Mouse (Mus musculus): Measurements from ENCODE around the gene Flt3l. TPM values are rescaled to one million over a fixed set of nuclear protein-coding genes. Genes with fewer than 3 reads are reported as not detected.

Gene Flt3l
- total RNA-seq, 4 experiments from 2014 or later = 6.5 to 8.2 (median 7.5) TPM

Small RNAs within 50 kb of the gene (microRNA-seq; reads per million reads assigned to microRNA genes)
- gene Mir150 (735 to 1,167 reads per million in 2 experiments), gene Mir5121 (10.7 to 16.1 reads per million in 2 experiments), gene Mir7055 (0.44 to 5.0 reads per million in 2 experiments)

Other genes starting within 250 kb of the Flt3l start
- 10 to 100 TPM; 80.5 to 97.9 (median 88.4) TPM for gene Med25, start 243.7 kb downstream of the Flt3l start, total RNA-seq (2022)
- 10 to 100 TPM; 21.8 to 28.6 (median 24.0) TPM for gene Fuz, start 240.4 kb downstream of the Flt3l start, total RNA-seq (2022)
- gene Ap2a1, start 206.9 kb downstream of the Flt3l start, total RNA-seq (2022) = 100 to 1,000 TPM; 312 to 359 (median 323) TPM
- 1 to 10 TPM; 2.0 to 2.5 (median 2.2) TPM for gene Tsks, start 193.2 kb downstream of the Flt3l start, total RNA-seq (2022)
- gene Cpt1c, start 161.6 kb downstream of the Flt3l start, total RNA-seq (2022) = 100 to 1,000 TPM in 1 of 4 experiments, 10 to 100 TPM in 3; 95.5 to 101 (median 98.3) TPM
- gene Prmt1, start 149.9 kb downstream of the Flt3l start, total RNA-seq (2022) = 100 to 1,000 TPM; 153 to 178 (median 175) TPM
- gene Irf3, start 138.8 kb downstream of the Flt3l start, total RNA-seq (2022) = 10 to 100 TPM; 23.6 to 42.1 (median 32.8) TPM
- 1 to 10 TPM; 2.3 to 5.1 (median 2.8) TPM for gene Bcl2l12, start 137.7 kb downstream of the Flt3l start, total RNA-seq (2022)
- gene Scaf1, start 120.1 kb downstream of the Flt3l start, total RNA-seq (2022) = 100 to 1,000 TPM; 164 to 171 (median 170) TPM
- 10 to 100 TPM; 13.7 to 18.8 (median 14.7) TPM for gene Rras, start 118.5 kb downstream of the Flt3l start, total RNA-seq (2022)
- 10 to 100 TPM; 68.5 to 73.4 (median 71.5) TPM for gene Prr12, start 83.6 kb downstream of the Flt3l start, total RNA-seq (2022)
- gene Nosip, start 74.0 kb downstream of the Flt3l start, total RNA-seq (2022) = 10 to 100 TPM; 50.2 to 61.0 (median 57.9) TPM
- 10 to 100 TPM in 1 of 4 experiments, 1 to 10 TPM in 3; 6.7 to 11.5 (median 8.2) TPM for gene Prrg2, start 73.8 kb downstream of the Flt3l start, total RNA-seq (2022)
- gene Rcn3, start 44.2 kb downstream of the Flt3l start, total RNA-seq (2022) = 1 to 10 TPM; 5.7 to 8.3 (median 5.9) TPM
- gene Fcgrt, start 32.6 kb downstream of the Flt3l start, total RNA-seq (2022) = 10 to 100 TPM; 18.6 to 21.9 (median 19.9) TPM
- gene Rps11, start 12.0 kb downstream of the Flt3l start, total RNA-seq (2022) = 100 to 1,000 TPM; 467 to 554 (median 521) TPM
- gene Rpl13a, start 7.7 kb downstream of the Flt3l start, total RNA-seq (2022) = 100 to 1,000 TPM; 804 to 903 (median 864) TPM
- gene Gm45713, start 201 bp downstream of the Flt3l start, total RNA-seq (2022) = not detected
- gene Pih1d1, start 17.9 kb upstream of the Flt3l start, total RNA-seq (2022) = 10 to 100 TPM; 41.4 to 49.3 (median 45.2) TPM
- 10 to 100 TPM; 17.9 to 20.9 (median 19.8) TPM for gene Aldh16a1, start 18.2 kb upstream of the Flt3l start, total RNA-seq (2022)
- 1,000 to 10,000 TPM; 1,001 to 1,087 (median 1,026) TPM for gene Slc17a7, start 27.5 kb upstream of the Flt3l start, total RNA-seq (2022)
- gene Gfy, start 43.1 kb upstream of the Flt3l start, total RNA-seq (2022) = under 1 TPM in 1 of 4 experiments, not detected in 3; 0.34 TPM
- under 1 TPM in 1 of 4 experiments, not detected in 3; 0.80 TPM for gene Pth2, start 44.6 kb upstream of the Flt3l start, total RNA-seq (2022)
- 1 to 10 TPM; 4.3 to 6.4 (median 5.4) TPM for gene Ccdc155, start 68.5 kb upstream of the Flt3l start, total RNA-seq (2022)
- gene Dkkl1, start 75.7 kb upstream of the Flt3l start, total RNA-seq (2022) = 10 to 100 TPM; 23.1 to 31.5 (median 26.8) TPM
- gene Tead2, start 79.3 kb upstream of the Flt3l start, total RNA-seq (2022) = 1 to 10 TPM; 2.0 to 5.1 (median 3.0) TPM
- gene Cd37, start 102.7 kb upstream of the Flt3l start, total RNA-seq (2022) = 10 to 100 TPM in 2 of 4 experiments, 1 to 10 TPM in 2; 5.0 to 18.9 (median 11.9) TPM
- 1 to 10 TPM; 1.6 to 2.6 (median 2.1) TPM for gene Slc6a16, start 104.7 kb upstream of the Flt3l start, total RNA-seq (2022)
- under 1 TPM in 3 of 4 experiments, not detected in 1; 0.19 to 0.55 (median 0.34) TPM for gene Slc6a21, start 141.1 kb upstream of the Flt3l start, total RNA-seq (2022)
- gene Trpm4, start 197.3 kb upstream of the Flt3l start, total RNA-seq (2022) = 10 to 100 TPM; 23.9 to 27.8 (median 25.1) TPM
- 1 to 10 TPM in 1 of 4 experiments, under 1 TPM in 3; 0.26 to 1.1 (median 0.78) TPM for gene Hrc, start 198.9 kb upstream of the Flt3l start, total RNA-seq (2022)
- 100 to 1,000 TPM; 137 to 162 (median 150) TPM for gene Ppfia3, start 230.6 kb upstream of the Flt3l start, total RNA-seq (2022)
- gene Lin7b, start 234.2 kb upstream of the Flt3l start, total RNA-seq (2022) = 100 to 1,000 TPM; 139 to 172 (median 159) TPM